Mouse (Mus musculus) midbrain, postnatal 0 days (tissue): ENCODE data around the gene Grap. TPM values are rescaled to one million over a fixed set of nuclear protein-coding genes. Genes with fewer than 3 reads are reported as not detected.

ENCODE experiments used
- ATAC-seq: fragments of 200-750 bp; cut with Nextera tagmentation; 2 replicates; pipeline ENCODE4 v1.8.0; 2017; ENCODE audit warnings: moderate number of reproducible peaks, mild to moderate bottlenecking, moderate TSS enrichment, moderate library complexity; ENCODE audit not compliant: low FRiP score
- DNase-seq: peaks from one replicate; pipeline ENCODE4 v3.0.0-alpha.2; 2015; ENCODE audit warnings: low spot score
- H3K27ac ChIP-seq: fragments of 300-500 bp; sonication (generic); 2 replicates; pipeline ENCODE4 v1.5.1; 2014; ENCODE audit warnings: low read depth, mild to moderate bottlenecking, low read length, mixed read lengths
- H3K27me3 ChIP-seq: fragments of 300-500 bp; sonication (generic); 2 replicates; pipeline ENCODE4 v1.6.1; 2014; ENCODE audit warnings: low read length, control low read depth, mixed read lengths; ENCODE audit not compliant: insufficient read depth
- H3K36me3 ChIP-seq: fragments of 300-500 bp; sonication (generic); 2 replicates; pipeline ENCODE4 v1.6.1; 2014; ENCODE audit warnings: low read length, control low read depth, mixed read lengths; ENCODE audit not compliant: insufficient read depth
- H3K4me1 ChIP-seq: fragments of 300-500 bp; sonication (generic); 2 replicates; pipeline ENCODE4 v1.6.1; 2014; ENCODE audit warnings: mild to moderate bottlenecking, control low read depth, antibody characterized with exemption, low read length, mixed read lengths; ENCODE audit not compliant: insufficient read depth
- H3K4me2 ChIP-seq: fragments of 300-500 bp; sonication (generic); 2 replicates; pipeline ENCODE4 v1.6.1; 2014; ENCODE audit warnings: low read depth, mild to moderate bottlenecking, low read length, mixed read lengths; ENCODE audit not compliant: poor library complexity, severe bottlenecking
- H3K4me3 ChIP-seq: fragments of 300-500 bp; sonication (generic); 2 replicates; pipeline ENCODE4 v1.5.1; 2014; ENCODE audit warnings: low read depth, mild to moderate bottlenecking, low read length, moderate library complexity
- H3K9ac ChIP-seq: fragments of 300-500 bp; sonication (generic); replicated peaks from 2 replicates; pipeline ENCODE4 v1.6.1; 2014; ENCODE audit warnings: mild to moderate bottlenecking, low read length, moderate library complexity, mixed read lengths; ENCODE audit not compliant: poor library complexity, severe bottlenecking
- H3K9me3 ChIP-seq: fragments of 300-500 bp; sonication (generic); 2 replicates; pipeline ENCODE4 v1.6.1; 2016; ENCODE audit warnings: low read length, control low read depth
- CTCF ChIP-seq: IDR thresholded peaks from 2 replicates; pipeline ENCODE4 v1.5.1; 2016; ENCODE audit warnings: antibody characterized with exemption, mild to moderate bottlenecking
- WGBS: fragments of 180-500 bp; shearing (Covaris S2); extraction: QIAGEN DNeasy Blood & Tissue Kit; methylation state at CpG from one replicate; pipeline ENCODE4 v1.1.7; 2014; 5-methylcytosine and 5-hydroxymethylcytosine counted together
- polyA plus RNA-seq: library from polyadenylated mRNA; unstranded; fragments of >200 nt; fragmentation: Nextera tagmentation; extraction: Ambion mirVana; gene quantifications from 2 replicates; pipeline ENCODE4 v1.2.1, GENCODE M21; 2015
- total RNA-seq: library from RNA; depleted of rRNA; stranded (reverse); fragments of >200 nt; gene quantifications from 2 replicates; pipeline ENCODE4 v1.2.3, GENCODE M21; 2014

Grap gene
- total and polyA plus RNA-seq, 2 experiments from 2014 or later = 5.8 to 6.6 TPM

GRCm38 (mm10) chr11:61650470-61651265 lies 2.4 kb upstream of the Grap start:
- TF ChIP-seq CTCF = no peak

GRCm38 (mm10) chr11:61652216-61652615 lies 849 bp upstream of the Grap start:
- ATAC-seq = no peak

More at GRCm38 (mm10) chr11:61650470-61651265, 2.4 kb upstream of the Grap start:
- Histone ChIP-seq H3K9me3 (no peaks in the 10 kb centered on the region), H3K27me3 (no peaks in the 10 kb centered on the region; the same call in 1 of the 2 replicates), H3K27ac (no peak overlapping the region), H3K4me2 (no peak overlapping the region), H3K4me1 (no peaks in the 10 kb centered on the region), H3K36me3 (no peaks in the 10 kb centered on the region), H3K9ac (no peak overlapping the region), H3K4me3 (no peak overlapping the region)
- ATAC-seq = no peak
- DNase-seq = no peak
- WGBS = 87% methylated on average over 9 of the region's 9 CpGs

DNA sequence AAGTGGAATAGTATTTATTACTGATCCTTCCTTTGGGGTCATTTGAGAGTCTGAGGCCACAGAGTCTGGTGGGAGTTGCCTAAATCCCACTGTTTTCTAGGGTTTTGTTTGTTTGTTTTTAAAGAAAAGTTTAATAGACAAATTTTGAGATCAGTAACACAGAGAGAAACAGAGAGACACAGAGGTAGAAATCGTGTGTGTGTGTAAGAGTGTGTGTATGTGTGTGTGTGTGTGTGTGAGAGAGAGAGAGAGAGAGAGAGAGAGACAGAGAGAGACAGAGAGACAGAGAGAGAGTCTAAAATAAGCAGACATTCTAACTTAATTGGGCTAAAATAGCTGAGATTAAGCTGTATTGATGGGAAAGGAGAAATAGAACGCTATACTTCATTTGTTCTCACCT lies 503 bp downstream of the Grap start:
- Histone ChIP-seq H3K9me3 (no peaks in the 10 kb centered on the region), H3K4me1 (no peaks in the 10 kb centered on the region), H3K4me2 (no peak overlapping the region), H3K36me3 (no peaks in the 10 kb centered on the region), H3K27ac (no peak overlapping the region), H3K9ac (no peak overlapping the region), H3K4me3 (no peak overlapping the region), H3K27me3 (no peaks in the 10 kb centered on the region)
- 60% methylated on average over 2 of the region's 2 CpGs for WGBS
- no peak for TF ChIP-seq CTCF
- DNase-seq (no peak), ATAC-seq (no peak)

More at GRCm38 (mm10) chr11:61652216-61652615, 849 bp upstream of the Grap start:
- Histone ChIP-seq H3K36me3 (no peaks in the 10 kb centered on the region), H3K9ac (no peak overlapping the region), H3K9me3 (no peaks in the 10 kb centered on the region), H3K27ac (no peak overlapping the region), H3K4me3 (no peak overlapping the region), H3K27me3 (no peaks in the 10 kb centered on the region; the same call in 1 of the 2 replicates), H3K4me2 (no peak overlapping the region), H3K4me1 (no peaks in the 10 kb centered on the region)
- DNase-seq = no peak
- no peak for TF ChIP-seq CTCF
- WGBS = 89% methylated on average over 5 of the region's 5 CpGs

DNA sequence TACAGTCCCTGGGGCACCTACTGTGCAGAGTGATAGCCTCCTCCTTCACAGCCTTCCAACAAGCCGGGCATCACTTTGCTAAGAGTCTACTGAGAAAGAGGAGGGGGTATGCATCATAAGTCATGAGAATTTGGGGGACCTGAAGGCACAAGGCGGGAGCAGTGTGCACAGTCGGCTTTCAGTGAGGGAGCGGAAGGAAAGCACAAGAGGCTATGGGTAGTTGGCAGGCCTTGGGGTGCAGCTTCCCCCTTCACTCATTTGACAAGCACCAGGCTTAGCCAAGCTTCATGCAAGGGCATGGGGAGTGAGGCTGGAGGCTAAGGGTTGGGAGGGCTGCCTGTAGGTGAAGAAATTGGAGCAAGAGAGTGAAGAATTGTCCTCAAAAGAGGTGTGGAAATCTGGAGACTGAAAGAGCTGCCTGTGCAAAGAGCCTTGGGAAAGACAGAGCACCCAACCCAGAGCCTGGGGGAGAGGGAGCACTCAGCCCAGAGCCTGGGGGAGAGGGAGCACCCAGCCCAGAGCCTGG lies 1.8 kb downstream of the Grap start:
- H3K4me1 ChIP-seq = no peaks in the 10 kb centered on the region
- DNase-seq = no peak
- no peaks in the 10 kb centered on the region for H3K27me3 ChIP-seq
- no peaks in the 10 kb centered on the region for H3K9me3 ChIP-seq
- H3K4me2 ChIP-seq = no peak overlapping the region
- TF ChIP-seq CTCF = no peak
- H3K9ac ChIP-seq = no peak overlapping the region
- 85% methylated on average over 4 of the region's 4 CpGs for WGBS
- no peak overlapping the region for H3K4me3 ChIP-seq
- no peak overlapping the region for H3K27ac ChIP-seq
- no peaks in the 10 kb centered on the region for H3K36me3 ChIP-seq
- no peak for ATAC-seq

- no peak overlapping the region for H3K4me2 ChIP-seq
- 68% methylated on average over 4 of the region's 4 CpGs for WGBS
- ATAC-seq (no peak), DNase-seq (no peak)
- no peak overlapping the region for H3K27ac ChIP-seq
- no peak overlapping the region for H3K9ac ChIP-seq
- H3K9me3 ChIP-seq = no peaks in the 10 kb centered on the region
- no peak overlapping the region for H3K4me3 ChIP-seq
- H3K27me3 ChIP-seq = no peaks in the 10 kb centered on the region
- H3K4me1 ChIP-seq = no peaks in the 10 kb centered on the region
- H3K36me3 ChIP-seq = no peaks in the 10 kb centered on the region
- TF ChIP-seq CTCF = no peak
These were observed 2.6 kb downstream of the Grap start for GRCm38 (mm10) chr11:61655649-61656048.

- Histone ChIP-seq H3K27ac (no peak overlapping the region), H3K9ac (no peak overlapping the region), H3K4me2 (no peak overlapping the region), H3K36me3 (no peaks in the 10 kb centered on the region), H3K9me3 (no peaks in the 10 kb centered on the region), H3K4me1 (no peaks in the 10 kb centered on the region), H3K4me3 (no peak overlapping the region), H3K27me3 (no peaks in the 10 kb centered on the region)
- no peak for DNase-seq
- ATAC-seq = no peak
- TF ChIP-seq CTCF = no peak
- 71% methylated on average over 6 of the region's 6 CpGs for WGBS
These were observed 3.2 kb downstream of the Grap start for GRCm38 (mm10) chr11:61656148-61656850.
